Mouse (Mus musculus) cortical plate, adult 2 months (tissue): Measurements from ENCODE around the gene Slco1a6. TPM values are rescaled to one million over a fixed set of nuclear protein-coding genes. Genes with fewer than 3 reads are reported as not detected.
"Not testable (repeated sequence)": the region's sequence is repeated elsewhere in the genome, so short reads cannot be mapped to it uniquely, and the experiment has no call there.

Experiments used
- H3K27ac ChIP-seq: fragments of 200-500 bp; 2 replicates; pipeline ENCODE4 v1.5.1; 2012; ENCODE audit warnings: low read length, control low read depth, inconsistent platforms; ENCODE audit not compliant: insufficient read depth
- H3K4me1 ChIP-seq: fragments of 200-500 bp; 2 replicates; pipeline ENCODE4 v1.6.1; 2011; ENCODE audit warnings: low read length; ENCODE audit not compliant: control insufficient read depth, insufficient read depth
- H3K4me3 ChIP-seq: fragments of 200-500 bp; 2 replicates; pipeline ENCODE4 v1.5.1; 2011; ENCODE audit warnings: mild to moderate bottlenecking, low read length, control low read depth; ENCODE audit not compliant: insufficient read depth
- CTCF ChIP-seq: fragments of 200-500 bp; IDR thresholded peaks from 2 replicates; pipeline ENCODE4 v1.5.1; 2011; ENCODE audit warnings: mild to moderate bottlenecking, control low read depth, low read length; ENCODE audit not compliant: insufficient read depth; ENCODE audit errors: extremely low read depth
- POLR2A ChIP-seq: fragments of 200-500 bp; IDR thresholded peaks from 2 replicates; pipeline ENCODE4 v1.6.1; 2011; ENCODE audit warnings: mild to moderate bottlenecking, low read length, control low read depth; ENCODE audit not compliant: insufficient read depth; ENCODE audit errors: extremely low read depth
- polyA plus RNA-seq: library from polyadenylated mRNA; depleted of rRNA; stranded (reverse); fragments of >200 nt; gene quantifications from 2 replicates; pipeline ENCODE4 v1.2.3, GENCODE M21; 2012; rRNA removed

The Slco1a6 gene
- polyA plus RNA-seq, result not detected in 2 replicates

DNA sequence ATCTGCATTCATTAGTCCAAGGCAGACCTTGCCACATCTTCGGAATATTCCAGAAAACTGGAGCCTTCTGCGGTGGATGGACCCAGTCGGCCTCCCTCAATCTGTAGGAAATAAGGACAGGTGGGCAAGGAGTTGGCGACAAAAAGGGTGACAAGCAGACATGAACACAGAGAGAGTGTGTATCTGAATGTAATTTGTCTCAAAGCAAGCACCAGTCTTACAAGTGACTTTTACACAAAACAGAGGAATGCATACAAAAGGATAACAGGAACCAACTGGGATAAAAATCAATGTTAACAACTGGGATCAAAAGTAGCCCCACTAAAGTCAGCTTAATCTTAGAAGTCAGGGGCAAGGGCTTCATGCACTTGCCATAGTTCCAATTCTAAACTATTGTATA, at the start of gene Slco1a6:
Gene Slco1a6, minus strand, starts transcription at position 101 of the 400 bp plus-strand sequence.
- no peak for TF ChIP-seq POLR2A
- TF ChIP-seq CTCF, result no peak

DNA sequence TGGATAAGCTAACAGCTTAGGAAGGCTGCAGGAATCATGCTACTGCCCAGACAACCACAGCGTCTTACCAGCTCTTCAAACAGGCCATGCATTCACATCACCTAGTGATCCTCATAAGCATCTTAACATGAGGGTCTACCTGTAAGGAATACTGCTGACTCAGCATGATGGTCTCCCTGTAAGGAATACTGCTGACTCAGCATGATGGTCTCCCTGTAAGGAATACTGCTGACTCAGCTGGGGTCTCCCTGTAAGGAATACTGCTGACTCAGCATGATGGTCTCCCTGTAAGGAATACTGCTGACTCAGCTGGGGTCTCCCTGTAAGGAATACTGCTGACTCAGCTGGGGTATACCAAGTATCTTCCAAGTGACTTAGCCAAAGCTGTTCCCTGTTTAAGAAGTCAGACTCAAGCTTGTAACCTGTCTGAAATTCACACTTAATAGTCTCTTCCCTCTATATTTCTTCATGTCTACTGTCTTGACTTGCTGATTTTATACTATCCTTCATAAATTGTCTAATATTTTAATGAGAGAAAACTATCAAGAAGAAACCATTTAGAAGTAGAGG, 42.5 kb upstream of the Slco1a6 start:
- H3K4me1 ChIP-seq, H3K4me3 ChIP-seq, H3K27ac ChIP-seq: not testable (repeated sequence)

More for the DNA sequence above, at the start of gene Slco1a6:
- Histone ChIP-seq H3K4me1 (no peaks in the 10 kb centered on the region), H3K27ac (no peak within 1 kb of the TSS), H3K4me3 (no peak within 1 kb of the TSS)

DNA sequence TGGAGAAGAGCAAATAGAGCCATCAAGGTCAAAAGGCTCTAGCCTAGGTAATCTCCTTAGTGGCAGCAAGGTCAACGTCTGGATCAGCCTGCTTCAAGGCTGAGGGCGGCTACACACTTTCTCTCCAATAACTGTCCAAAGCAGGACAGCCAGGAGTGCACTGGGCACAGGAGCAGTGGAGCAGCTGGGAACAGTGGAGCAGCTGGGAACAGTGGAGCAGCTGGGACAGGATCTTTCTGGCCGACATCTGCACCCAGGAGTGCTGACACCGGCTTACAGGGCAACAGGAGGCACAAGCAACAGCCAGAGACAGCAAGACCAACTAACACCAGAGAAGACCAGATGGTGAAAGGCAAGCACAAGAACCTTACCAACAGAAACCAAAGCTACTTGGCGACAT, 36.7 kb upstream of the Slco1a6 start:
- Histone ChIP-seq H3K27ac (no peak overlapping the region), H3K4me1 (no peaks in the 10 kb centered on the region), H3K4me3 (no peak overlapping the region)
- TF ChIP-seq POLR2A (no peak), CTCF (no peak)

DNA sequence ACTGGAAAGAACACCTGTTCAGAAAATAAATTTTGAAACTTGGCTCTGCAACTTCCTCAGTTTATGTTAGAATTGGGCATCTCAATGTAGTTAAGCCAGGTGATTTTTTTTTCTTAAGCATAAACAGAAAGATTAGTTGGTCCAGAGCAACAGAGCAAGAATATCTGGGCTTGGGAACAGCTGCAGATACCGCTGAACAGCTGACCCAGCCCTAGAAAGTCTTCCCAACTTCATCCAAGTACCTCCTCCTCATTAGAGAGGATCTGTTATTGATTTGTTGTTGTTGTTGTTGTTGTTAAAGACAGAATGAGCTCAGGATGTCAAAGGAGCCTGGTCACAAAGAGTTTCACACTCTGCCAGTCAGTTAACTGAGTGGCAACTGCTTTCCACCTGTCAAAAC, 31.1 kb upstream of the Slco1a6 start:
- Histone ChIP-seq H3K4me3 (no peak overlapping the region), H3K4me1 (no peaks in the 10 kb centered on the region), H3K27ac (no peak overlapping the region)
- no peak for TF ChIP-seq CTCF
- TF ChIP-seq POLR2A, result no peak

DNA sequence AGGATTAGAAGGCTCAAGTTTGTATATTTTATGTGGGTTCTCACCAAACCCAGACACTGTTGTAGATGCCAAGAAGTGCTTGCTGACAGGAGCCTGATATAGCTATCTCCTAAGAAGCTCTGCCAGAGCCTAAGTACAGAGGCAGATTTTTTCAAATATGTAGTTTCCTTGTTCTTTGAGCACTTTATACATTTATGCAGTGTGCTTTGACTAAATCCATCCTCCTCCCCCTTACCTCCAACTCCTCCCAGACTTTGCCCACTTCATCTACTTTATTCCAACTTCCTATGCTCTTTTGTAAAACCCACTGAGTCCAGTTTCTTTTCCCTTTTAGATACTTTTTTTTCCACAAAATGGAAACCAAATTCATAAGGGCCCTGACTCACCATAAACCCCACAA, 11.8 kb upstream of the Slco1a6 start:
- TF ChIP-seq POLR2A (no peak), CTCF (no peak)
- Histone ChIP-seq H3K4me3 (no peak overlapping the region), H3K4me1 (peaks cover 1% of the 10 kb centered on the region), H3K27ac (no peak overlapping the region)

DNA sequence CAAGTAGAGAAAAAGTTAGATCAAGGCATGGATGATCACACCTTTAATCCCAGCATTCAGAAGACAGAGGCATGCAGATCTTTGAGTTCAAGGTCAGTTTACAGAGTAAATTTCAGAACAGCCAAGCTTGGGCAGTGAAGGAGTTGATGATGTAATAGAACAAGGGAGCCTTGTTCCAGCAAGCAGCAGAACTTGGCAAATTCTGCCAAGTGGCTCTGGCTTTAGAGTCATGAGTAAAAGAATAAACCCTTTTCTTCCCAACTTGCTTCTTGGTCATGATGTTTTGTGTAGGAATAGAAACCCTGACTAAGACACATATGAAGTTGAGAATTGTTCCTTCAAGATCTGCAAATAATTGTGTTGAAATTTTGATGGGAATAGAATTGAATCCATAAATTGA, 3.5 kb upstream of the Slco1a6 start:
- H3K4me1 ChIP-seq, result no peaks in the 10 kb centered on the region
- no peak overlapping the region for H3K27ac ChIP-seq
- no peak for TF ChIP-seq CTCF
- no peak for TF ChIP-seq POLR2A
- no peak overlapping the region for H3K4me3 ChIP-seq

DNA sequence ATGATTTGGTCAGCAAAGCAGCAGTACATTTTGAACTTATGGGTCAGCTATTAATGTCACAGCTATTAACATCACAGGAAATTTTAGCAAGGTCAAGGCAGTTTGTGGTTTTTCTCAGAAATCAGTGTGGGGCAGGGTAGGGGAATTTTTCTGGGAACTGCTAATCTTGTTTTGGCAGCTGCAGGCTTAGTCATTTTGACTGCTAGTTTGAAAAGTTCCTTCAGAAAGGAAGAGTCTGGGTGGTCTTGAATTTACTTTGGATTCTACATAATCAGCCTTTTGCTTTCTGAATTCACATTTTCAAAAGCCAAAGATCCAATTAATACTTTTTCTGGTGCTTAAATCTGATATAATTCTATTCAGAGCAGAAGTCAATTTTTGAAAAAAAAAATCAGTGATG, 1.4 kb upstream of the Slco1a6 start:
- no peak overlapping the region for H3K4me3 ChIP-seq
- H3K4me1 ChIP-seq, result no peaks in the 10 kb centered on the region
- no peak overlapping the region for H3K27ac ChIP-seq
- TF ChIP-seq POLR2A (no peak), CTCF (no peak)

DNA sequence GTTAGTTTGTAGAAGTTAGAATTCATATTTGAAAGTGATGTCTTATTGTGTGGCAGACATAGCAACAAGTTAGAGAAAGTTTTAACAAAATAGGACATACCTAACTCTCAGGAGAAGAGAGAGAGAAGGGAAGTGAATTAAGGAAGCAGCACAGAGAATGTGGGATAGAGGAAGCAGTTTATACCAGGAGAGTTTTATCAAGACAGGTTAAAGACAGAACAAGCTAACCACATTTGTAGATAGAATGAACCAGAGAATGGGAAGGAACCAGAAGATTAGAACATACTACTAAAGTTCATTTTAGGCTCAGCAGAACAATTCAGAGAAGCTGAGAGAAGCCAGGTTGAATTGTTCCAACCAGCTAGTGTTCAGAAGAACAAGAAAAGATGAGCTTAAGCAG, 7.8 kb downstream of the Slco1a6 start:
- no peak overlapping the region for H3K27ac ChIP-seq
- H3K4me1 ChIP-seq, result no peaks in the 10 kb centered on the region
- no peak overlapping the region for H3K4me3 ChIP-seq
- no peak for TF ChIP-seq CTCF
- no peak for TF ChIP-seq POLR2A

DNA sequence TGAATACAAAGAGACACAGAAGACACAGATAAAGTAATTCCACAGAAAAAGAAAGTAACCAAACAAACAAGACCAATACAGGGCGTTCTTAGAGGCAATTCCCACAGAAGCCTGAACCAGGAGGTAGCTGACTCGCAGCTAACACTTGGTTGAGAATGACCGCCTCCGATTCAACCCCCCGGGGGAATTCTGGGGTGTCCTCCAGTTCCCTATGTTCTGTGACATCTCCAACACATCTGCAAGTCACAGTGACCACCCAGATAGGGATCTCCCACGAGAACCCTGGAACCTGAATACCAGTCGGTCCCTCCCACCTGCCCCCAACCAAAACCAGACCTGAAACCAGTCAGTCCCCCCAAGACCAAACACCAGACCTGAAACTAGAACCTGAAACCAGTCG, 14.1 kb downstream of the Slco1a6 start:
- TF ChIP-seq POLR2A (no peak), CTCF (no peak)
- Histone ChIP-seq H3K27ac (no peak overlapping the region), H3K4me3 (no peak overlapping the region), H3K4me1 (no peaks in the 10 kb centered on the region)

DNA sequence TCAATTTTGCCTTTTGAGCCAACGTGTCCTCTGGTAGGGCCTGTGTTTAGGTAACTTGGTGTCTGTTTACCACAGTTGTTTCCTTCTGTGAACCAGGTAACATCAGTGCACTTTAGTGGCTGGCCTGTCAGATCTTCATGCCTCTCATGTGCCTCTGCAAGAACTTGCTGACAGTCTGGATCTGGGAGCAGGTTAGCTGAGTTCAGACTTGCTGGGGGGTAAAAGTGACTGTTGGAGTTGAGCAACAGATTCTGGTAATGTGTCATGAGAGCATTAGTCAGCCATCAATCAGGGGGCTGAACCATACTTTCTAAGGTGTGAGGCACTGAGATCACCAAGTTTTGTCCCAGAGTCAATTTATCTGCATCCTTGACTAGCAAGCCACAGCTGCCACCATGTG, 16.4 kb downstream of the Slco1a6 start:
- no peak for TF ChIP-seq CTCF
- no peak for TF ChIP-seq POLR2A
- H3K27ac ChIP-seq, result no peak overlapping the region
- no peaks in the 10 kb centered on the region for H3K4me1 ChIP-seq

DNA sequence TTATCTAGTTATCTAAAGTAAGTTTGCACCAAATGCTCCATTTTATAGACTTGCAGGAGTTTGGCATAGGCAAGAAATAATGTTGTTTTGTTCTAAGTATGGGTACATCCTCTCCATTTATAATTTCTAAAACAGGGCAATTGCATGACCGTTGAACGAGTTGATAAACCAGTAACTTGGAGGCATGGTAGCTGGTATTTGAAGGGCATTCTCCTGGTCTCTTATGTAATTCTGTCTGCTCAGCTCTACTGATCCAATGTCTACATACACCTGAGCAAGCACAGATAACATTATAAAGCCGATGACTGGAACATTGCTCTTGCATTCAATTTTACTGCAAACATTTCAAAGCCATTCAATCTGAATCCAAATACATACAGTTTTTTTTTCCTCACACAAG, 20.9 kb downstream of the Slco1a6 start:
- no peak for TF ChIP-seq POLR2A
- no peak for TF ChIP-seq CTCF
- H3K4me1 ChIP-seq, result no peaks in the 10 kb centered on the region
- no peak overlapping the region for H3K4me3 ChIP-seq
- H3K27ac ChIP-seq, result no peak overlapping the region

More for the DNA sequence above, 16.4 kb downstream of the Slco1a6 start:
- H3K4me3 ChIP-seq, result no peak overlapping the region
